Mouse (Mus musculus): ENCODE results near the gene Gm29423. TPM values are rescaled to one million over a fixed set of nuclear protein-coding genes. Genes with fewer than 3 reads are reported as not detected.
"Not testable (repeated sequence)": the region's sequence is repeated elsewhere in the genome, so short reads cannot be mapped to it uniquely, and the experiment has no call there.

The Gm29423 gene
- not detected in 2 replicates for polyA plus RNA-seq (2015; fragmentation: Nextera tagmentation; extraction: Ambion mirVana)

GRCm38 (mm10) chrY:70303187-70303586 lies at the start of gene Gm29423, which contains the start of gene Gm29644:
Gene Gm29423 (minus strand): TSS chrY:70303287.
Gene Gm29644 (minus strand): TSS chrY:70303343.
- H3K4me3 ChIP-seq; H3K4me1 ChIP-seq (replicated peaks); H3K27ac ChIP-seq (replicated peaks); H3K36me3 ChIP-seq; H3K9ac ChIP-seq; H3K9me3 ChIP-seq; H3K27me3 ChIP-seq; H3K4me2 ChIP-seq; ATAC-seq (ENCODE audit: low read depth): not testable (repeated sequence)
- WGBS, result no CpG with 5 or more reads among the region's 2 CpGs

DNA sequence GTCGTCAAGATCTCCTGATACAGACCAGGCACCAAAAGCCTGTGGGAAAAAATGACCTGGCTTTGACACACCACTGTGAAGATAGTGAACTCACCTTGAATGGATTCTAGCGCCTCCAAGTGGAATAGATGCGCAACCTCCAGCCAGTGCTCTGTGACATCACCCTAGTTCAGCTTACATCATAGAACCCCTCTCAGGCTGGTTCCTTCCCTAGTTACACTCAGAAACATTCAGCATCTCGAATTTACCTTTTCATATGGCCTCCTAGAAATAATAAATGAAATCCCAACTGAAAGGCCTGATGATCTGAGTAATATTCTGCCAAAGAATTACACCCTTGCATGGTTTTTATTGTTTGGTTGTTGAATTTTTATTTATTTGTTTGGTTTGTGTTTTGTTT lies 29.5 kb downstream of the Gm29423 start, which contains the start of gene Gm21118:
Gene Gm21118 (minus strand): TSS at position 101 of the 400 bp plus-strand sequence.
- no CpG with 5 or more reads among the region's 4 CpGs for WGBS
- H3K4me1 ChIP-seq (replicated peaks); ATAC-seq (ENCODE audit: low read depth); H3K36me3 ChIP-seq; H3K4me3 ChIP-seq; H3K4me2 ChIP-seq; H3K9me3 ChIP-seq; H3K27me3 ChIP-seq; H3K27ac ChIP-seq (replicated peaks); H3K9ac ChIP-seq: not testable (repeated sequence)

Other genes starting within 250 kb of the Gm29423 start
- gene Gm21118, start 29.6 kb downstream of the Gm29423 start, polyA plus RNA-seq (2015; fragmentation: Nextera tagmentation; extraction: Ambion mirVana), result not detected in 2 replicates
- not detected in 2 replicates for gene Gm29644, start 56 bp upstream of the Gm29423 start, polyA plus RNA-seq (2015; fragmentation: Nextera tagmentation; extraction: Ambion mirVana)
- gene Gm20888, start 138.6 kb upstream of the Gm29423 start, polyA plus RNA-seq (2015; fragmentation: Nextera tagmentation; extraction: Ambion mirVana), result not detected in 2 replicates